Mouse (Mus musculus): ENCODE data around the gene Sgpp1. TPM values are rescaled to one million over a fixed set of nuclear protein-coding genes. Genes with fewer than 3 reads are reported as not detected.

Gene Sgpp1
- total RNA-seq (2021) = 10 to 100 TPM; 18.2 to 19.9 TPM

- peak; percentile 73 for DNase-seq (ENCODE audit: low spot score)
- intact Hi-C loops (cut with DNase I) = no loop called here
Measured at GRCm38 (mm10) chr12:75735246-75736200, at the start of gene Sgpp1. Sgpp1 (minus strand) TSS chr12:75735729.

DNA sequence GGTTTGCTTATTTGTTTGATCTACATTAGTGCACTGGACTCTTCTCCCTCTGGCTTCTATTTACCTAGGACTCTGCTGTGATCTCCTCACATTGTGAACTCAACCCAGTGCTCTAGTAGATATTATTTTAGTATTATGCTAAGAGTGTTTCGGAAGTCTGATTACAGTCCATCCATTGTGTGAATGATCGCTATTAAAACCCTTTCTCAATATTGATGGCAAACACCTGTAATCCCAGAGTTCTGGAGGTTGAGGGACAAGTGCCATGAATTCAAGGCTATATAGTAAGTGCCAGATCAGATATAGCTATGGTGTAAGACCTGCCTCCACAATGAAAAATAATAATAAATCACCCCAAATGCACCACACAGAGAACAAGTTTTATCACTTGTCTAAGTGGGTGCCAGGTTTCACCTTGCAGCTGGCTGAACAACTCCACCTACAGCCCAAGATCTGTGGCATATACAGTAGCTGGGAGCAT lies 48.8 kb upstream of the Sgpp1 start:
- intact Hi-C loops (cut with DNase I) = no loop called here

GRCm38 (mm10) chr12:75781995-75782394 lies 46.5 kb upstream of the Sgpp1 start:
- no peak for DNase-seq (ENCODE audit: low spot score)
- intact Hi-C loops (cut with DNase I) = no loop called here

More for the DNA sequence above, 48.8 kb upstream of the Sgpp1 start:
- no peak for DNase-seq (ENCODE audit: low spot score)

GRCm38 (mm10) chr12:75781445-75781844 lies 45.9 kb upstream of the Sgpp1 start:
- intact Hi-C loops (cut with DNase I) = no loop called here
- DNase-seq (ENCODE audit: low spot score) = no peak

GRCm38 (mm10) chr12:75772424-75773034 lies 37.0 kb upstream of the Sgpp1 start:
- DNase-seq (ENCODE audit: low spot score) = peak; percentile 14
- intact Hi-C loops (cut with DNase I) = loop anchor here (2.0 to 10.0 kb wide), 3 partner anchors 105 to 310 kb away; partner anchors contain the start of genes Ppp2r5e and Wdr89

DNA sequence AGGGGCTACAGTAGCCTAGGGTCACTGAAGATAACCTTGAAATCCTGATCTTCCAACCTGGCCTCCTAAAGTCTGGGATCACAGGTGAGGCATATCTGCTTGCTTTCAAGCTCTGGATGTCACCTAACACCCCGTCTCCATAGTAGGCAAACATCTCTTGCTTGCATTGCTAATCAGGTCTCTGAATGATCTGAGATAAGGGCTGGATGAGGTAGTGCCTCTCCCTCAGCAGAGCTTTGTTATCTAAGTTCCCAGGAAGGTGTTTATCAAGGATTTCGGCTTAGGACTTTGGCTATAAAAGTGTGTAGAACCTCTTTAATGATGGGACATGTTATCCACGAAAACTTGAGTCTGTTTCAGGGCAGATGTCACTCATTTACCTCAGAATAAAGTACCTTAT lies 35.9 kb upstream of the Sgpp1 start:
- intact Hi-C loops (cut with DNase I) = loop anchor here (5.0 to 10.0 kb wide), 2 partner anchors 104 to 177 kb away; partner anchors contain the start of genes Ppp2r5e and Wdr89
- DNase-seq (ENCODE audit: low spot score) = no peak

DNA sequence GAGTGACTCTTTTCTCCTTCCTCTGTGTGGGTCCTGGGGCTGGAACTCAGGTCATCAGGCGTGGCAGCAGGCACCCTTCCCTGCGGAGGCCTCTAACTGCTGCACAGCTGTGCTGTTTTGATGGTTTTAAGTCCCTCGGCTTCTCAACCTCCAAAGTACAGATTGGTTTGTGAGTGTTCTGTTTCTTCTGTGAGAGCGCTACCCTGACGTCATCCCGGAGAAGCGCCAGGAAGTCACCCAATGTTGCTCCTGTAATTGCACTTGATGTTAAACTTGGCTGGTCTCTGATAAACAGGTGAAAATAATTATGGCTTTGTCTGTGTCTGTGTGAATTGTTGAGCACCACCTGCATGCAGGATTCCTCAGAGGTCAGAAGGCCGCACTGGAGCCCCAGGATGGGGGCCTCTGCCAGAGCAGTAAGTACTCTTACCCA lies 31.4 kb upstream of the Sgpp1 start:
- intact Hi-C loops (cut with DNase I) = no loop called here
- DNase-seq (ENCODE audit: low spot score) = peak; percentile 5

GRCm38 (mm10) chr12:75766395-75766794 lies 30.9 kb upstream of the Sgpp1 start:
- DNase-seq (ENCODE audit: low spot score) = no peak
- intact Hi-C loops (cut with DNase I) = no loop called here

DNA sequence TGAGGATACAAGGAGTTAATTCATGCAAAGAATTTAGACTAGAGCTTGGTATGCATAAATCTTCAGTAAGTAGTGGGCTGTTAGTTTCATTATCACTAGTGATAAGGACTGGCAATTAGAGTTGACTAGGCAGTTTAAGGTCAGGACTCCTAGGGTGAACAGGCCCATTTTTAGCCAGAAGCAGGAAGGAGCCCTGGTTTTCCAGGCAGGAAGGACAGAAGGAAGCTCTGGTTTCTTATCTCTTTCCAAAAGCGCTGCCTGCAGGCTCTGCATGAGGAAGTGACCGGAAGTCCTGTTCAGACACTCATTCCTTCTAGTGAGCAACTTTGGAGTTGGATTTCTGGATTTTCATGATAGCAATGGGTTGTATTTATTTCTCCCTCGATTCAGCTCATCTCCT lies 30.2 kb upstream of the Sgpp1 start:
- DNase-seq (ENCODE audit: low spot score) = peak; percentile 2
- intact Hi-C loops (cut with DNase I) = no loop called here

DNA sequence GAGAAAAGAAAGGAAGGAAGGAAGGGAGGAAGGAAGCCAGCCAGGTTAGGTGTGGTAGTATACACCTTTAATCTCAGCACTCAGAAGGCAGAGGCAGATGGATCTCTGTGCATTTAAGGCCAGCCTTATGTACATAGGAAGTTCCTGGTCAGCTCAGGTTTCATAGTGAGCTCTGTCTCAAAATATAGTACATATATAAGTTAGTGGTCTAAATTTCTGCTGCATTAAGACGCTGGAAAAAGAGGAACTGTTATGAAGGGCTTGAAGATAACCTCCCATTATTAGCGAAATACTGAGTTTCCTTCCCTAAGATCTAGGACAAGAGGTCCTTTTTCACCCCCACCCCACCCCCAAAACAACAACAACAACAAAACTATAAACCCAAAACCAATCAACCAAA lies 20.9 kb upstream of the Sgpp1 start:
- DNase-seq (ENCODE audit: low spot score) = no peak
- intact Hi-C loops (cut with DNase I) = no loop called here

- intact Hi-C loops (cut with DNase I) = no loop called here
- DNase-seq (ENCODE audit: low spot score) = no peak
Measured at GRCm38 (mm10) chr12:75753730-75754129, 18.2 kb upstream of the Sgpp1 start.

GRCm38 (mm10) chr12:75752077-75752476 lies 16.5 kb upstream of the Sgpp1 start:
- intact Hi-C loops (cut with DNase I) = no loop called here
- DNase-seq (ENCODE audit: low spot score) = no peak

DNA sequence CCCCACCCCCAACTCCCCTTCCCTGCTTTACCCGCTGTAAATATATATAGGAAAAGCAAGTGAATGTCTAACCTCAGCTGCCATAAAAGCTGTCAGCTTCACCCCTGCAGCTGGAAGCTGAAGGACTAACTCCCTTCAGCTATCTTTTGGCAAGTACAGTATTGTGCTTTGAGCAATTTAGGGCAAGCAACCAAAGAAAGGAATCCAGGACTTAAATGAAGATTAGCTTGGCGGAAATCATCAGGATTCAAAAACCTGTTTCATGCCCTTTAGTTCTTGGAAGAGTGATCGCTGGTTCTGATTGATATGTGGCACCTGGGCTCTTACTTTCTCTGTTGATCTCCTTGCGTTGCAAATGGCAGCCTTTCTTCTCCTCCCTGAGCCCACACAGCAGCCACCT lies 13.0 kb upstream of the Sgpp1 start:
- intact Hi-C loops (cut with DNase I) = no loop called here
- no peak for DNase-seq (ENCODE audit: low spot score)

DNA sequence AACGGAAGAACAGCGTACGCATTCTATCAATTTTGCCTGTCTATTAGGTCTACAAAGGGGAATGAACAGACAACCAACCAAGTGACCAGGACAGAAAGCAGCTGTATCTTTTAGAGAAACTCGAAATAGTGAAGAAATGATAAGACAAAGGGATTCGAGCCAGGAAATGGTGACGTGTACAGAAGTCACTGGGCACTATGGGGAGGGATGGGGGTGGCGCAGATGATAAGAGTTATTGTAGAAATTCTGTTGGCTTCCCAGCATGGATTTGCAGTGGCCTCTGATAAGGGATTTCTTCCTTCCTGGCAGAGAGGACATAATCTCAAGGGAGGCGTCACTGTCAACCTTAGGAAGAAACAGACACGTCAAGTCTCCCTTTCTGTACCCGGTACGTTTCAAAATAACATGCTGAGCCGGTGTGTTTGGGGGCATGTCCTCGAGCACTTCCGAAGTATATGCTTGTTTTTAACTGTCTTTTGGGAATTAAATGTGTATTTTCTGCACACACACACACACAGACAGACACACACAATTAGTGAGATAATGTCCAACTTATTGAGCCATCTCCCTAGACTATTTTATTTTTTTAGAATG lies 10.3 kb upstream of the Sgpp1 start:
- intact Hi-C loops (cut with DNase I) = no loop called here
- no peak for DNase-seq (ENCODE audit: low spot score)

- no peak for DNase-seq (ENCODE audit: low spot score)
- intact Hi-C loops (cut with DNase I) = no loop called here
Measured at GRCm38 (mm10) chr12:75742101-75742500, 6.6 kb upstream of the Sgpp1 start.

GRCm38 (mm10) chr12:75741273-75741672 lies 5.7 kb upstream of the Sgpp1 start:
- intact Hi-C loops (cut with DNase I) = no loop called here
- DNase-seq (ENCODE audit: low spot score) = no peak

DNA sequence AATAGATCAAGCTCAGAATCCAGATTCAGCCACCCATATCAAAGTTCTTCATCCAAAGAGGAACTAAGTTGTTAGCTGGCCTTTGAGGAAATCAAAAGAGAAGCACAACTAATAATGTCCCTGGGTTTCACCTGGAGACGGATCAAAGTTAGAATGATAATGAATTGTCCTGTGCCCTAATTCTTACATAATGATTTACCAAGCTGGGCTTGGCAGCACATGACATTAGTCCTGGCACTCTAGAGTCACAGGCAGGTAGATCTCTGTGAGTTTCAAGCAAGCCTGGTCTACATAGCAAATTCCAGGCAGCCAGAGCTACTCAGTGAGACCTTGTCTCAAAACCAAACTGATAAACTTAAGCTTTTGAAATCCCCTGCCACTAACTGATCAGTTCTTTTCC lies 4.9 kb upstream of the Sgpp1 start:
- DNase-seq (ENCODE audit: low spot score) = no peak
- intact Hi-C loops (cut with DNase I) = no loop called here

- intact Hi-C loops (cut with DNase I) = no loop called here
- DNase-seq (ENCODE audit: low spot score) = no peak
Measured at GRCm38 (mm10) chr12:75739611-75740010, 4.1 kb upstream of the Sgpp1 start.

DNA sequence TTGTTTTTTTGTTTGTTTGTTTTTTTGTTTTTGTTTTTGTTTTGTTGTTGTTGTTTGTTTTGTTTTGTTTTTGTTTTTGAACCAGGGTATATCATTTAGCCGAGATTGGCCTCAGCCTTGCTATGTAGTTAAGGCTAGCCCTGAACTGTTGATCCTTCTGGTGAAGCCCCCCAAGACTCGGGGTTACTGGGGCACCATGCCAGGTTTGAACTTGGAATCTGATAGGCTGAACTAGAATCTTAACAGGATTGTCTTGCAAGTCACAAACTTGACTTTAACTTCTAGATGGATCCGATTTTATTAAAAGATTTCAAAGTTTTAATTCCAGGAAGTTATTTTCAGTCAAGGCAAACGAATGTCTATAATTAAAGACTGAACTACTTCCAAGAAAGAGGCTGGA lies 767 bp upstream of the Sgpp1 start:
- intact Hi-C loops (cut with DNase I) = no loop called here

GRCm38 (mm10) chr12:75734891-75735245 lies 661 bp downstream of the Sgpp1 start:
- intact Hi-C loops (cut with DNase I) = loop anchor here (5.0 kb wide), 1 partner anchor 63 kb away; no protein-coding TSS in a partner anchor
- peak; percentile 12 for DNase-seq (ENCODE audit: low spot score)

More for the DNA sequence above, 767 bp upstream of the Sgpp1 start:
- DNase-seq (ENCODE audit: low spot score) = no peak

All from heart, postnatal 25 days (tissue).